Mouse (Mus musculus) olfactory bulb, adult 2 months (tissue): ENCODE data around the gene Elmod3. TPM values are rescaled to one million over a fixed set of nuclear protein-coding genes. Genes with fewer than 3 reads are reported as not detected.
A peak's percentile ranks its signal among the peaks of the same experiment; 100 is the strongest.

Experiments
- H3K27ac ChIP-seq: fragments of 200-500 bp; 2 replicates; pipeline ENCODE4 v1.5.1; 2012; ENCODE audit warnings: low read depth, low read length; ENCODE audit not compliant: insufficient read depth
- H3K4me1 ChIP-seq: fragments of 200-500 bp; 2 replicates; pipeline ENCODE4 v1.6.1; 2012; ENCODE audit warnings: low read length; ENCODE audit not compliant: control insufficient read depth, insufficient read depth
- H3K4me3 ChIP-seq: fragments of 200-500 bp; 2 replicates; pipeline ENCODE4 v1.5.1; 2012; ENCODE audit warnings: mild to moderate bottlenecking, low read depth, low read length, moderate library complexity; ENCODE audit not compliant: insufficient read depth
- CTCF ChIP-seq: fragments of 200-500 bp; IDR thresholded peaks from 2 replicates; pipeline ENCODE4 v1.5.1; 2012; ENCODE audit warnings: low read depth, mild to moderate bottlenecking, low read length, moderate library complexity; ENCODE audit not compliant: insufficient read depth
- POLR2A ChIP-seq: fragments of 200-500 bp; IDR thresholded peaks from 2 replicates; pipeline ENCODE4 v1.6.1; 2012; ENCODE audit warnings: mild to moderate bottlenecking, low read depth, low read length, moderate library complexity; ENCODE audit not compliant: insufficient read depth
- WGBS: fragments of 180-500 bp; shearing (Covaris S2); methylation state at CpG from one replicate; pipeline ENCODE4 v1.1.7; 2018; 5-methylcytosine and 5-hydroxymethylcytosine counted together
- polyA plus RNA-seq: library from polyadenylated mRNA; stranded (reverse); fragments of >200 nt; gene quantifications from 2 replicates; pipeline ENCODE4 v1.2.4, GENCODE M21; 2012; ENCODE audit warnings: low replicate concordance; ENCODE audit not compliant: missing spikeins, insufficient read depth, insufficient read length

The Elmod3 gene
- polyA plus RNA-seq, 1 experiment = not detected

DNA sequence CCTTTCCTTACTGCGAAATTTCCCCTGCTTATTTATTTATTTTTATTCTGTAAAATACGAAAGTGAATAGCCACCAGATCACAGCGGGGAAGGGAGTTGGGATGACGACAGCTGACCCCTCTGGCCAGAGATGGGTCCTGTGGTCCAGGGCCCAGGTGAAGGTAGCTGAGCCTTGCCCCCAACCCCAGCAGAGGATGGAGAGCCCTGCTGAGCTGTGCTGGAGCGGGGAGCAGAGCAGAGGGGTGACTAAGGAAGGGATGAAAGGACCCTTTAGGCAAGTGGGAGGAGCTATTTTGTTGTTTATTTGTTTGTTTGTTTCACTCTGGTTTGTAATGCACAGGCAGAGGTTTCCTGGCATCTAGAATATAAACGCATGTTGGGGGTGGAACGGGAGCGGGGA, 78.9 kb downstream of the Elmod3 start:
- no peak overlapping the region for H3K4me3 ChIP-seq
- H3K4me1 ChIP-seq = peaks cover 31% of the 10 kb centered on the region
- WGBS = 15% methylated on average over 8 of the region's 8 CpGs
- H3K27ac ChIP-seq = peak overlapping the region; percentile 96
- no peak for TF ChIP-seq CTCF
- no peak for TF ChIP-seq POLR2A

- Histone ChIP-seq H3K4me3 (no peak overlapping the region), H3K4me1 (peaks cover 35% of the 10 kb centered on the region), H3K27ac (peak overlapping the region; percentile 96)
- WGBS = 49% methylated on average over 1 of the region's 1 CpGs
- TF ChIP-seq POLR2A (no peak), CTCF (no peak)
Measured at GRCm38 (mm10) chr6:72518842-72519241, 79.4 kb downstream of the Elmod3 start.

Other genes with a start within 250 kb of the Elmod3 start
- not detected in 2 replicates for gene Tmem150a, start 243.0 kb downstream of the Elmod3 start, polyA plus RNA-seq
- gene Rnf181, start 231.5 kb downstream of the Elmod3 start, polyA plus RNA-seq = not detected in 2 replicates
- gene Vamp5, start 217.9 kb downstream of the Elmod3 start, polyA plus RNA-seq = not detected in 2 replicates
- gene Vamp8, start 207.7 kb downstream of the Elmod3 start, polyA plus RNA-seq = not detected in 2 replicates
- gene Ggcx, start 184.1 kb downstream of the Elmod3 start, polyA plus RNA-seq = not detected in 2 replicates
- 274 and 557 TPM in 2 replicates for gene Mat2a, start 158.9 kb downstream of the Elmod3 start, polyA plus RNA-seq
- not detected in 2 replicates for gene Sh2d6, start 76.7 kb downstream of the Elmod3 start, polyA plus RNA-seq
- not detected in 2 replicates for gene Capg, start 54.0 kb downstream of the Elmod3 start, polyA plus RNA-seq
- gene Retsat, start 62 bp upstream of the Elmod3 start, polyA plus RNA-seq = not detected in 2 replicates
- gene Tgoln1, start 18.6 kb upstream of the Elmod3 start, polyA plus RNA-seq = not detected in 2 replicates
- gene Tcf7l1, start 190.8 kb upstream of the Elmod3 start, polyA plus RNA-seq = not detected in 2 replicates